Mouse (Mus musculus): Measurements from ENCODE around the gene Lcn3. TPM values are rescaled to one million over a fixed set of nuclear protein-coding genes. Genes with fewer than 3 reads are reported as not detected.
"Not testable (repeated sequence)": the region's sequence is repeated elsewhere in the genome, so short reads cannot be mapped to it uniquely, and the experiment has no call there.

Gene Lcn3
- not detected in 2 replicates for polyA plus RNA-seq (2016; fragmentation: Nextera tagmentation; extraction: Ambion mirVana)

DNA sequence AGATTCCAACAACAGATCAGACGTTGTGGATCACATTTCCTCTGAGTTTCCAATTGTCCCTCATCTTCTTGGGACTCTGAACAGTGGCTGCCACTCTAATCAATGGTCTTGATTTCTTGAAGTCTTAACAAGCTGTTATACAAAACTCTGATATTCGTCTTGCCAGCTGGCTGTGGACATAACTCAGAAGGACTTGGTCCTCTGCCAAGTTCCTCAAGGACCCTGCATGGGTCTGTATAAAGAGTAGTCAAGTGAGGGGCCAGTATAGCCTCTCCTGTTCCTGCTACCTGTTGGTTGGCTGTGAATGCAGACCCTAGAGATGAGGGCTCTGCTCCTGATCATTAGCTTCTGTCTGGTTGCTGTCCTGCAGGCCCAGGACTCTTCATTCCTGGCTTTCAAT lies at the start of gene Lcn3:
Gene Lcn3 (plus strand): TSS at position 301 of the 400 bp plus-strand sequence.
- Histone ChIP-seq H3K4me3 (no peak within 1 kb of the TSS), H3K9me3 (no peaks in the 10 kb centered on the region), H3K27ac (no peak within 1 kb of the TSS), H3K27me3 (ENCODE audit: poor library complexity, severe bottlenecking) (no peaks in the 10 kb centered on the region), H3K36me3 (replicated peaks) (no peaks in the 10 kb centered on the region), H3K4me1 (no peaks in the 10 kb centered on the region)
- DNase-seq (ENCODE audit: extremely low spot score, low spot score) = no peak
- WGBS = 56% methylated on average over 2 of the region's 2 CpGs

DNA sequence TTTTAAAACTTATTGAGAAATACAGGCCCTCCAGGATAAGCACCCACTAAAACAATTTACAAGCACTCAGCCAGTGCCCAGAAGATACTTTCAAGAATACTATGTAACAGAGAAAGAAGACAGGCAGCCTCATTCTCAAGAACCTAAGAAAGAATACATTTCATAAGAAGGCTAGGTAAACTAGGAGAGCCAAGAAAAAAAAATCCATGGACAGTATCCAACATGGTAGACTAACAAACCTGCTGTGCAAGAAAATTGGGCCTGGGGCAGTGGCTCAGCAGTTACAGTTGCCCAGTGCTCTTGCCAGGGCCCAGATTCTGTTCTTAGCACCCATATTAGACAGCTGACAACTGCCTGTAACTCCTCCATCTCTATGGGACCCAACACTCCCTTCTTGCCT lies 48.1 kb upstream of the Lcn3 start:
- Histone ChIP-seq H3K27ac (no peak overlapping the region), H3K36me3 (replicated peaks) (no peaks in the 10 kb centered on the region), H3K27me3 (ENCODE audit: poor library complexity, severe bottlenecking) (no peaks in the 10 kb centered on the region), H3K4me3 (no peak overlapping the region), H3K9me3 (no peaks in the 10 kb centered on the region; the same call in 1 of the 2 replicates), H3K4me1 (peaks cover under 1% of the 10 kb centered on the region; the same call in 1 of the 2 replicates)
- DNase-seq (ENCODE audit: extremely low spot score, low spot score) = no peak

DNA sequence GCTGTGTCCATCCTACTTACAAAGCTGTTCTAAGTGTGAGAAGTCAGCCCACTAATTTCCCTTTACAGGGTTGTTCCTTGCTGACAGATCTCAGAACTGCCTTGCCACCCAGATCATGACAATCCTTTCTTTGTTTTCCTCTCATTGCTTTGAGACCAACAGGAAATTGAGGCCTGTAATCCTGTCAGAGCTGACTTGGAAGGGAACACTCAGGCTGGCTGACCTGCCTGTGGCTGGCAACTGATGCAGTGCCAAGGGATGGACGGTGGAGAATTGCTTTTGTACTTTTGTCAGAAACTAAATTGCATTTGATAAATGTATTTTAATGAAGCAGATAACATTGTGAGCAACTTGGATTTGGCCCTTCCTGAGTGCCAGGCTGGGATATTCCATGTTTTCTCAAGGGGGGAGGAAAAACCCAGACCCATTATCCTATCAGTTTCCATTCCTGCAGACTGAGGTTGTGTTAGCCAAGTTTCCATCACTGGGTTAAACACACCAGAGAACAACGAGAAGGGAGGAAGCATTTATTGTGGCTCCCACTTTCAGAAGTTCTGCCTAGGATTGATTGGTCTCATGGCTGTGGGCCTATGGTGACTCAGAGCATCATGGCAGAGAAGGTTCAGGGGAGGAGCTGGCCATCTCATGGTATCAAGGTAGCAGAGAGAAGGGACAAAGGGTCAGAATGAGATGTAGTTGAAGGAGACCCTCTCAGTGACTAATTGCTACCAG lies 32.0 kb upstream of the Lcn3 start:
- Histone ChIP-seq H3K4me1 (no peaks in the 10 kb centered on the region), H3K36me3 (replicated peaks) (no peaks in the 10 kb centered on the region), H3K27ac (no peak overlapping the region), H3K4me3 (no peak overlapping the region), H3K27me3 (ENCODE audit: poor library complexity, severe bottlenecking) (no peaks in the 10 kb centered on the region), H3K9me3 (no peaks in the 10 kb centered on the region; the same call in 1 of the 2 replicates)
- no peak for DNase-seq (ENCODE audit: extremely low spot score, low spot score)
- 67% methylated on average over 2 of the region's 2 CpGs for WGBS

DNA sequence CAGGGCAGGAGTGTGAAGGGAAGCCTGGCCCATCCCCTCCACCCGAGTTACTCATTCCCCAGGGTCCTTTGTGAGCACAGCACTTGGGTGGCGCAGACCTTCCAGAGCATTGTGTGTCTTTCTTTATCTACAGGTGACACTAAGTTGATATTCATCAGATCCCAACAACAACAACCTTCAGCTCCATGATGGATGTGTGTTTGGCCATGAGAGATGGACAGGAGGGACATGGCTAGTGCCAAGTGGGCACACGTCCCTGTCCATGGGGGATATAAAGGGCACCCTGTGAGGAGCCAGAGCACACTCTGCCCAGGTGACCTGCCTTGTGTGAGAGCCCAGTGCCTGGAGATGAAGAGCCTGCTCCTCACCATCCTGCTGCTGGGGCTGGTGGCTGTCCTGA lies 28.7 kb upstream of the Lcn3 start, which contains the start of gene Obp2b:
Gene Obp2b (plus strand): TSS at position 301 of the 400 bp plus-strand sequence.
- not testable (repeated sequence) for DNase-seq (ENCODE audit: extremely low spot score, low spot score); H3K27me3 ChIP-seq (ENCODE audit: poor library complexity, severe bottlenecking); H3K36me3 ChIP-seq (replicated peaks); H3K4me1 ChIP-seq; H3K9me3 ChIP-seq; H3K4me3 ChIP-seq; H3K27ac ChIP-seq
- 91% methylated on average over 3 of the region's 3 CpGs for WGBS

DNA sequence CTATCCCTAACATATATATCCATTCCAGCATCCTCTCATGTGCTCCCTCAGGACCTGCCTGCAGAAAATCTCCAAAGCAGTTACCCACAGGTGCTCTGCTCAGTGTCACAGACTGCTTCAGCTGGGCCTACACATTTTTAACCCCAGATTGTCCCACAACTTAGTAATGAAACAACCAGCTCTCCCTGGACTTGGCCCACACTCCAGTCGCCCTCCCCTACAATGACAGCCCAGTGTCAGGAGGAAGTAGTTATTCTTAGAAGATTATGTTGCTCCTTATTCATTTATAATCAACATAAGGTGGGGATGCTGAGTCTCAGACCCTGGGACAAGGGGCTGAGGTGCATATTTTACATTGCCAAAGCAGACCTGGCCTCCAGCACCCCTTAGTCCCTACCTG lies 23.7 kb upstream of the Lcn3 start:
- WGBS = 81% methylated on average over 1 of the region's 1 CpGs
- Histone ChIP-seq H3K4me3 (no peak overlapping the region), H3K4me1 (no peaks in the 10 kb centered on the region), H3K27me3 (ENCODE audit: poor library complexity, severe bottlenecking) (no peaks in the 10 kb centered on the region), H3K9me3 (no peaks in the 10 kb centered on the region), H3K36me3 (replicated peaks) (no peaks in the 10 kb centered on the region), H3K27ac (no peak overlapping the region)
- no peak for DNase-seq (ENCODE audit: extremely low spot score, low spot score)

DNA sequence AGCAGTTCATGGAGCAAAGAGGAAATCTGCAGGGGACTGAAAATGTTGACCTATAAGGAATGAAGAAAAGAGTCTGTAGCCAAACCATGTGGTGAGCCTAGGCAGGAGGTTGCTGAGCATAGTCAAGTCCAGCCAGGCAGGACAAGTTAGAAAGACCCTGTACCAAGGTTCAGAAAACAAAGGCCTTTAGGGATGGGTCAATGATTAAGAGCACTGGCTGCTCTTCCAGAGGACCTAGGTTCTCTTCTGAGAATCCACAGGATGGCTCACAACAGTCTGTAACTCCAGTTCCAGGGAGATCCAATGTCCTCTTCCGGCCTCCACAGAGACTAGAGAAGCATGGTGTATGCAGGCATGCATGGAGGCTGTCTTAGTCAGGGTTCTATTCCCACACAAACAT lies 11.2 kb upstream of the Lcn3 start:
- no peaks in the 10 kb centered on the region for H3K36me3 ChIP-seq (replicated peaks)
- no peaks in the 10 kb centered on the region for H3K4me1 ChIP-seq
- no peak overlapping the region for H3K4me3 ChIP-seq
- no peak for DNase-seq (ENCODE audit: extremely low spot score, low spot score)
- H3K9me3 ChIP-seq = peaks cover 6% of the 10 kb centered on the region; the same call in 1 of the 2 replicates
- H3K27me3 ChIP-seq (ENCODE audit: poor library complexity, severe bottlenecking) = no peaks in the 10 kb centered on the region
- WGBS = 90% methylated on average over 1 of the region's 1 CpGs
- no peak overlapping the region for H3K27ac ChIP-seq

DNA sequence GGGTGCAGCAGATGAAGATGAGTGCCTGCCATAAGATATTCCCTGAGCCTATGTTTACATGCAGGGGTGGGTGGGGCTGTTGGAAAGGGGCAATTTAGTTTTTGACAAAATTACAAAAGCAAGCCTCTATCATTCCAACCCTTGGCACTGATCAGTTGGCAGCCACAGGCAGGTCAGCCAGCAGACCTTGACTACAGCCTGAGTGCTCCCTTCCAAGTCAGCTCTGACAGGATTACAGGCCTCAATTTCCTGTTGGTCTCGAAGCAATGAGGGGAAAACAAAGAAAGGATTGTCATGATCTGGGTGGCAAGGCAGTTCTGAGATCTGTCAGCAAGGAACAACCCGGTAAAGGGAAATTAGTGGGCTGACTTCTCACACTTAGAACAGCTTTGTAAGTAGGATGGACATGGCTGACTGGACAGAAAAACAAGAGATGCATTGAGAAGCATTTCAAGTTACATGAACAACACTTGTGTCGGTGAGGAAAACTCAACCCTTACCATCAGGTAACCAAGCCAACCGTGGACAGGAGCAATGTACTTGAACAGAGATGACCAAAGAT lies 7.2 kb upstream of the Lcn3 start:
- Histone ChIP-seq H3K36me3 (replicated peaks) (no peaks in the 10 kb centered on the region), H3K4me3 (no peak overlapping the region), H3K27ac (no peak overlapping the region), H3K27me3 (ENCODE audit: poor library complexity, severe bottlenecking) (no peaks in the 10 kb centered on the region), H3K9me3 (peaks cover 6% of the 10 kb centered on the region; the same call in 1 of the 2 replicates), H3K4me1 (no peaks in the 10 kb centered on the region)
- DNase-seq (ENCODE audit: extremely low spot score, low spot score) = no peak
- 43% methylated on average over 4 of the region's 4 CpGs for WGBS

DNA sequence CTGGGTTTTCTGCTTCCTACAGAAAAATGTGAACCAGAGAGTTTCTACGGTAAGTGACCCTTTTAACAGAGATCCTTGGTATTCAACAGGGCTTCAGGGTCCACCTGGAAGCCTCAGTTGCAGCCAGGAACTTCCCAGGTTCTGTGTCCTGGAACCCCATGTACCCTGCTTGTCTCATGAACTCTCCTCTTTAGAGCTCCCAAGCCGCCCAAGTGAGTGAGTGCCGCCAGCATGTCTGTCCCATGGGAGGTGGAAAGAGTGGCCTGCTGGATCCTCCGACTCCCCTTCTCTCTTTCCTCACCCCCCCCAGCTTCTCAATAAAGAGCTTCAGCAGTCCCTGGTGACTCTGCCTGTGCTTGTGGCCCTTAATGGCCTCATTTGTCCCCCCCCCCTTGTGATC lies 2.4 kb downstream of the Lcn3 start:
- DNase-seq (ENCODE audit: extremely low spot score, low spot score) = no peak
- Histone ChIP-seq H3K4me1 (no peaks in the 10 kb centered on the region), H3K4me3 (no peak overlapping the region), H3K27me3 (ENCODE audit: poor library complexity, severe bottlenecking) (no peaks in the 10 kb centered on the region), H3K27ac (no peak overlapping the region), H3K36me3 (replicated peaks) (no peaks in the 10 kb centered on the region), H3K9me3 (no peaks in the 10 kb centered on the region)
- 85% methylated on average over 4 of the region's 4 CpGs for WGBS

DNA sequence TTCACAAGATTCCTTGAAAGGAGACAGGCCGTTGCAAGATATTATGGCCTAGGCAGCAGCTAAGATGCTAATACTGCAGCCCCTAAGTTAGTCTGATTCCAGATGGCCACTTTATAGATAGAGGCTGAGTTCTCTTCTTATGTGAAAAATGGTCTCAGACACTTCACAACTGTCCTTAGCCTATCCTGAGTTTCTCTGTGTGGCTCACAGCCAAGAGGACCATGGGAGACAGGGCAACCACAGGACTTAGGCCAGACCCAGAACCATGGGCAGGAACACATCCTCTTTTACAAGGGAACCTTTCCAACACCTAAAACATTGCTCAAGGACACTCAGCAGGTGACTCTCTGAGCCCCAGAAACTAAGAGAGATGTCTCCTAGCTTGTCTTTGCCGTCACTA lies 8.1 kb downstream of the Lcn3 start:
- H3K36me3 ChIP-seq (replicated peaks) = no peaks in the 10 kb centered on the region
- H3K27me3 ChIP-seq (ENCODE audit: poor library complexity, severe bottlenecking) = no peaks in the 10 kb centered on the region
- DNase-seq (ENCODE audit: extremely low spot score, low spot score) = no peak
- no peak overlapping the region for H3K4me3 ChIP-seq
- no peaks in the 10 kb centered on the region for H3K9me3 ChIP-seq
- 89% methylated on average over 2 of the region's 2 CpGs for WGBS
- no peaks in the 10 kb centered on the region for H3K4me1 ChIP-seq
- H3K27ac ChIP-seq = no peak overlapping the region

DNA sequence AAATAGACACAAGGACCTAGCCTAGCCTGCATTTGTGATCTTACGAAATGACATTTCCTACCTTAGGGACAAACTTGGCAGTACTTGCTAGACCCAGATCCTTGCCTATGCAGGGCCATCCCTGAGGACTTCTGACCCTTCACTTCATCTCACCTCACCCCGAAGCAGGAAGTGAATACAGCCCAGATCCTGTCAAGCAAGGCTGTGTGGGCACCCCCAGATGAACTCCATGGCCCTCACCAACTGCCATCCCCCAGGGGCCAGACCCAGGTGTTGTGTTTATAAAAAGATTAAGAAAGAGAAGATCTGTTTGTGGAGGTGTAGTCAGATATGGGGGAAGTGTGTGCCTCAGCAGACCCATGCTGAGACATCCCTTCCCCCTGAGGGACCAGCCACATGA lies 9.3 kb downstream of the Lcn3 start:
- DNase-seq (ENCODE audit: extremely low spot score, low spot score) = no peak
- Histone ChIP-seq H3K4me1 (no peaks in the 10 kb centered on the region), H3K4me3 (no peak overlapping the region), H3K9me3 (no peaks in the 10 kb centered on the region), H3K27me3 (ENCODE audit: poor library complexity, severe bottlenecking) (no peaks in the 10 kb centered on the region), H3K27ac (no peak overlapping the region), H3K36me3 (replicated peaks) (no peaks in the 10 kb centered on the region)
- WGBS = 84% methylated on average over 2 of the region's 2 CpGs

DNA sequence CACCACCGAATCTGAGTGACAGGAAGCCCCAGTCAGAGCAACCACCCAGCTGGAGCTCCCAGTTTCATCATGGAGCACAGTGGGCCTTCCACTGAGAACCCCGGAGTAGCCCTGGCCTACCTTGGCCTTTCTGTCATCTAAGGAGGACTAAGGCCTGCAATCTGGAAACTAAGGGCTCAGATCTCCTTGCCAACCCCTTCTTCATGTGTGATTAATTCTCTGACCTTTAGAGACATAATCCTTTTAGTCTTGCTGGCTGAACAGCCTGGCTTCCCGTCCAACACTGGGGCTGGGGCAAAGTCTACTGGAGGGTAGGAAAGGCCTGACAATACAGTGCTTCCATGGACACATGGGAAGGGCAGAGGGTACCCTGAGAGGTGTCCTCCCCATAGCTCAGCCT lies 10.6 kb downstream of the Lcn3 start:
- H3K4me3 ChIP-seq = no peak overlapping the region
- DNase-seq (ENCODE audit: extremely low spot score, low spot score) = no peak
- no peaks in the 10 kb centered on the region for H3K9me3 ChIP-seq
- 58% methylated on average over 3 of the region's 3 CpGs for WGBS
- H3K27ac ChIP-seq = no peak overlapping the region
- H3K36me3 ChIP-seq (replicated peaks) = no peaks in the 10 kb centered on the region
- H3K4me1 ChIP-seq = no peaks in the 10 kb centered on the region
- no peaks in the 10 kb centered on the region for H3K27me3 ChIP-seq (ENCODE audit: poor library complexity, severe bottlenecking)

DNA sequence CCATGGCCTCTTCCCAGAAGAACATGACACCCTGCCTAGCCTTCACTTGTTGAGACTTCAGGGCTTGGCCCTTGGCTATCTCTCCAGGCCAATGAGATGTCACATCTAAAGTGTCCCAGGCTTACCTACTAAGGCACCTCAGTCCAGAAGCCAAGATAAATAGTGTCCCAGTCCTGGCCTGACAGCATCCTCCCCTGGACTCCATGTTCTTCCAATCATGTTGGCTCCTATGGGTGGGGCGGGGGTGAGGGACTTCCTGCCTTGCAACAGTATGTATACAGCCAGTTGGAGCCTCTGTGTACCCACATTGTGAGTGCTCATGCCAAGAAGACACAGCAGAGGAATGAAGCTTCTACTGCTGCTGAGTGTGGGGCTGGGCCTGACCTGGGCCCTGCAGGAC lies 11.3 kb downstream of the Lcn3 start, which contains the start of gene Lcn11:
Gene Lcn11 (plus strand): TSS at position 301 of the 400 bp plus-strand sequence.
- Histone ChIP-seq H3K9me3 (no peaks in the 10 kb centered on the region), H3K4me1 (no peaks in the 10 kb centered on the region), H3K27ac (no peak within 1 kb of the TSS), H3K27me3 (ENCODE audit: poor library complexity, severe bottlenecking) (no peaks in the 10 kb centered on the region), H3K4me3 (no peak within 1 kb of the TSS), H3K36me3 (replicated peaks) (no peaks in the 10 kb centered on the region)
- no peak for DNase-seq (ENCODE audit: extremely low spot score, low spot score)
- 93% methylated on average over 1 of the region's 1 CpGs for WGBS

DNA sequence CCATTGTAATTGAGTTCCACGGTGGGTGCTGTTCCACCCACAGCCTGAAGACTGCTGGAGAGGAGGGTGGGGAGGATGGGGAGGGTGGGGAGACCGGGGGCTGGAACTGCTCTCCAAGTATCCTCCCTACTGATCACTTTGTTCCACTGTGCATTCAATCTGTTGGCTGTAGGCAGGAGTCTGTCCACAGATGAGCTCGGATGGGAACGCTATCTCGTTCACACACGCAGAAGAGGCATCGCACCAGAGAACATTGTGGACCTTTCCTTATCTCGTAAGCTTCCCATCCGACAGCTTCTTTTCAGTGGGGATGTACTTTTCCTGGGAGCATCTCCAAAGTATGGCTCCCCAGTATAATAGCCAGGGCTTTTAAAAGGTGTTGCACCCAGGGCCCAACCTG lies 13.7 kb downstream of the Lcn3 start:
- Histone ChIP-seq H3K4me3 (no peak overlapping the region), H3K27ac (no peak overlapping the region), H3K9me3 (no peaks in the 10 kb centered on the region), H3K4me1 (no peaks in the 10 kb centered on the region), H3K36me3 (replicated peaks) (no peaks in the 10 kb centered on the region), H3K27me3 (ENCODE audit: poor library complexity, severe bottlenecking) (no peaks in the 10 kb centered on the region)
- no peak for DNase-seq (ENCODE audit: extremely low spot score, low spot score)
- WGBS = 93% methylated on average over 9 of the region's 9 CpGs

Data from forebrain, embryonic 10.5 days (tissue).